Mouse (Mus musculus) C2C12 (cell line): ENCODE measurements around the gene Zfhx3. TPM values are rescaled to one million over a fixed set of nuclear protein-coding genes. Genes with fewer than 3 reads are reported as not detected.

Experiments
- H3K27me3 ChIP-seq: one replicate; pipeline ENCODE4 v1.6.1; 2011; ENCODE audit not compliant: control insufficient read depth, insufficient read depth, insufficient read length
- H3K36me3 ChIP-seq: one replicate; pipeline ENCODE4 v1.6.1; 2011; ENCODE audit not compliant: control insufficient read depth, insufficient read depth
- H3K4me3 ChIP-seq: one replicate; pipeline ENCODE4 v1.5.1; 2011; ENCODE audit warnings: mild to moderate bottlenecking, control low read depth; ENCODE audit not compliant: poor library complexity, insufficient read depth, severe bottlenecking
- H3K79me2 ChIP-seq: one replicate; pipeline ENCODE4 v1.6.1; 2011; ENCODE audit not compliant: control insufficient read depth, insufficient read depth
- H3K79me3 ChIP-seq: one replicate; pipeline ENCODE4 v1.6.1; 2011; ENCODE audit warnings: low read depth, control low read depth
- H3ac ChIP-seq: one replicate; pipeline ENCODE3; 2011; ENCODE audit warnings: low read depth; ENCODE audit not compliant: control insufficient read depth, insufficient read length
- CEBPB ChIP-seq: IDR thresholded peaks from one replicate; pipeline ENCODE4 v1.6.1; 2011; ENCODE audit warnings: low read depth, mild to moderate bottlenecking, control low read depth, moderate library complexity
- CTCF ChIP-seq: IDR thresholded peaks from one replicate; pipeline ENCODE4 v1.5.1; 2011; ENCODE audit not compliant: control insufficient read depth, insufficient read depth, insufficient read length
- FOSL1 ChIP-seq: IDR thresholded peaks from one replicate; pipeline ENCODE4 v1.8.0; 2011; ENCODE audit warnings: mild to moderate bottlenecking, low read length; ENCODE audit not compliant: poor library complexity, insufficient read depth, severe bottlenecking
- MAX ChIP-seq: IDR thresholded peaks from one replicate; pipeline ENCODE4 v1.6.1; 2011; ENCODE audit warnings: mild to moderate bottlenecking, control low read depth
- MYOD1 ChIP-seq: IDR thresholded peaks from one replicate; pipeline ENCODE4 v1.6.1; 2011; ENCODE audit warnings: low read depth; ENCODE audit not compliant: control insufficient read depth, insufficient read length
- MYOG ChIP-seq: IDR thresholded peaks from one replicate; pipeline ENCODE4 v1.6.1; 2011; ENCODE audit not compliant: control insufficient read depth, insufficient read length; ENCODE audit errors: extremely low read depth
- USF1 ChIP-seq: IDR thresholded peaks from one replicate; pipeline ENCODE4 v1.6.1; 2011; ENCODE audit warnings: low read depth, mild to moderate bottlenecking, control low read depth, moderate library complexity
- polyA plus RNA-seq: library from polyadenylated mRNA; unstranded; fragments of >200 nt; fragmentation: generic; extraction: Trizol; gene quantifications from one replicate; pipeline ENCODE4 v1.2.1, GENCODE M21; 2012; ENCODE audit warnings: missing spikeins

Gene Zfhx3
- polyA plus RNA-seq, 1 experiment: 4.3 TPM

DNA sequence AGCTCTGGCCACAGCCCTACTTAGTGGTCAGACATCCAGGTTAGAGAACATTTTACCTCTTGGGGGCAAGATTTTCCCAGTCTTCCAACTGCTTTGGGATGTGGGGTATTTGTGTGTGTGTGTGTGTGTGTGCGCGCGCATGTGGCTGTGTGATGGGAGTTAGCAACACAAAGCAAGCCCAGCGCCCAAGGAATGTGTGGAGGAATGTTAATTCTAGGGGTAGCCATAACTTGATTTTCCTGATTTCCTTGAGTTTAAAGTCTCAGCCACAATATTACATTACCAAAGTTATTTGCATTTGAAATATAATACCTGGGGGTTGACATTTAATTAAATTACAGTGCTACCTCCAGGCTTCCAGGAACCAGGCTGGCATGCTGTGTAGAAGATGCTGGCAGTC is 136.3 kb downstream of the Zfhx3 start:
- no peaks in the 10 kb centered on the region for H3K36me3 ChIP-seq
- H3K79me3 ChIP-seq: no peaks in the 10 kb centered on the region
- no peaks in the 10 kb centered on the region for H3K79me2 ChIP-seq
- H3K27me3 ChIP-seq: no peaks in the 10 kb centered on the region
- no peak overlapping the region for H3K4me3 ChIP-seq
- no peak overlapping the region for H3ac ChIP-seq
- TF ChIP-seq MYOG (no peak), FOSL1 (no peak), CEBPB (no peak), MYOD1 (no peak), MAX (no peak), CTCF (no peak), USF1 (no peak)

DNA sequence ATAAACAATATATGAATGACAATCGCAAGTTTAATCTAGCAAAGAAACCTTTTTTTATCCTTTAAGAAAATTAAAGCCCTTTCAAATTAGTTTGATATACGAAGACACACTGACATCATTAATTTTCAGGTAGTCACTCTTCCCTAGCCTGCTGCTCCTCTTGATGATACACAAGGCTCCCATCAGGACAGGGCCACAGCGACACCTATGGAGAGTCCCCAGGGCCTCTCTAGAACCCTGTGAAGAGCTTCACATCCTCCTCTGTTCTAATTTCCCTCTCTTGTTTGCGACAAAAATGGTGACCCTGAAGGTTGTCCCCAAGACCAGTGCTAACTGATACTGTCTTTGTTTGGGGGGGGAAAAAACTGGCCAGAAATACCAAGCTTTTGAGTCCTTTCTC is 144.5 kb downstream of the Zfhx3 start:
- H3K4me3 ChIP-seq: no peak overlapping the region
- H3K79me2 ChIP-seq: no peaks in the 10 kb centered on the region
- H3K36me3 ChIP-seq: no peaks in the 10 kb centered on the region
- H3ac ChIP-seq: no peak overlapping the region
- no peak for TF ChIP-seq CEBPB
- TF ChIP-seq MAX: no peak
- no peak for TF ChIP-seq CTCF
- TF ChIP-seq USF1: no peak
- TF ChIP-seq MYOG: no peak
- no peak for TF ChIP-seq MYOD1
- TF ChIP-seq FOSL1: no peak
- no peaks in the 10 kb centered on the region for H3K27me3 ChIP-seq
- no peaks in the 10 kb centered on the region for H3K79me3 ChIP-seq

DNA sequence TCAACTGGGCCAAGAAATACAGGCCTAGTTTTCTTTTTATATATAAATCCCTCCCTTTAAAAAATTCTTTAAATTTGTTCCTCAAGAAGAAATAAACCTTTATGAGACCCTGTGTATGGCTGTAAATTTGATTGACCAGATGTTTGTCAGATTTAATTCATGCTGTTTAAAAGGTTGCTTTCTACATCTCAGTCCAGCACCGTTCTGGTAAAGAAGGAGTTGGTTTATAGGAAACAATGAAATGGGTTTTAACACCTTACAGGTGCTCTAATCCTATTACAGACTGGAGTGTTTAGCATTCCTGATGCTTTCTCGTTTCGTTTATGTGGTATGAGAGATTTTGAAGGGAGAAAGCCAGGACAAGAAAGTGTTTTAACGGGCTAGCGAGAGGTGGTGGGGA is 147.2 kb downstream of the Zfhx3 start:
- no peak overlapping the region for H3K4me3 ChIP-seq

DNA sequence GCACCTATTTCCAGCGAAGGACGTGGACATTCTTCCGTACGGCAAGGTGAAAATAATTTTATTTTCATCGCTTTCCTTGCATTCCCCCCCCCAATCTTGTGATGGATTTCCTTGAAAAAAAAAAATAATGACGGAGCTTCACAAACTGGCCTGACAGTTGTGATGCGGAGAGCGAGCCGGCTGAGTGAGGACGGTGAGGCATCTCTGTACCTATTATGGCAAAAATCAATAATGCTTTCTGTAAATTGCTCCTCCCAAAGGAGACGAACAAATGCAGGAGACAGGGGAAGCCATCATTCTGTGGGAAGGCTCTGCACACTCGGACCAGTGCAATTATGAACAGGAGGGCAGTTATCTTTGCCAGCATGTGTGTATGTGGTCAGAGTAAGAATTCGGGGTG is 156.2 kb downstream of the Zfhx3 start:
- Histone ChIP-seq H3K79me2 (no peaks in the 10 kb centered on the region), H3K4me3 (no peak overlapping the region), H3K36me3 (no peaks in the 10 kb centered on the region), H3K27me3 (no peaks in the 10 kb centered on the region), H3K79me3 (no peaks in the 10 kb centered on the region), H3ac (no peak overlapping the region)
- TF ChIP-seq USF1: no peak
- TF ChIP-seq FOSL1: no peak
- TF ChIP-seq MYOG: no peak
- TF ChIP-seq MYOD1: no peak
- TF ChIP-seq CTCF: no peak
- TF ChIP-seq MAX: no peak
- no peak for TF ChIP-seq CEBPB

More for the DNA sequence above, 147.2 kb downstream of the Zfhx3 start:
- Histone ChIP-seq H3K79me3 (no peaks in the 10 kb centered on the region), H3K79me2 (no peaks in the 10 kb centered on the region), H3ac (no peak overlapping the region), H3K27me3 (no peaks in the 10 kb centered on the region), H3K36me3 (no peaks in the 10 kb centered on the region)
- no peak for TF ChIP-seq FOSL1
- TF ChIP-seq CEBPB: no peak
- TF ChIP-seq USF1: no peak
- no peak for TF ChIP-seq CTCF
- no peak for TF ChIP-seq MYOG
- TF ChIP-seq MYOD1: no peak
- TF ChIP-seq MAX: no peak

DNA sequence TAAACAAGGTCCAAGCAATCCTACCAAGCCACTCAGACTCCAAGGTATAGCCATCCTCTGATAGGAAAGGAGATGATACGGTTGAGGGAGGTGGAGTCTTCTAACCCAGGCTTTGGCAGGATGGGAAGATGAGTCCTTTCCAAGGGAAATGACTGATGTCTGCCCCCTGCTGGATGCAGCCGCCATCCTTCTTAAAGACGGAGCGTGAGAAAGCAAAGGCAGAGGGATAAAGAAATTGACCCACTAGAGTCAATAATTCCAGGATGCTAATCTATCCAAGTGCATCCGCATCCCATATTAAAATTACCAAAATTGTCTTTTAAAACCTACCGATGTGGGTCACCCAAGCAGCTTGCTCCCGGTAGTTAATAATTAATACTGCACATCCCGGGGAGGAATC is 158.7 kb downstream of the Zfhx3 start:
- Histone ChIP-seq H3K79me2 (no peaks in the 10 kb centered on the region), H3K36me3 (no peaks in the 10 kb centered on the region), H3K79me3 (no peaks in the 10 kb centered on the region), H3K27me3 (no peaks in the 10 kb centered on the region), H3ac (no peak overlapping the region), H3K4me3 (no peak overlapping the region)
- TF ChIP-seq CTCF: no peak

DNA sequence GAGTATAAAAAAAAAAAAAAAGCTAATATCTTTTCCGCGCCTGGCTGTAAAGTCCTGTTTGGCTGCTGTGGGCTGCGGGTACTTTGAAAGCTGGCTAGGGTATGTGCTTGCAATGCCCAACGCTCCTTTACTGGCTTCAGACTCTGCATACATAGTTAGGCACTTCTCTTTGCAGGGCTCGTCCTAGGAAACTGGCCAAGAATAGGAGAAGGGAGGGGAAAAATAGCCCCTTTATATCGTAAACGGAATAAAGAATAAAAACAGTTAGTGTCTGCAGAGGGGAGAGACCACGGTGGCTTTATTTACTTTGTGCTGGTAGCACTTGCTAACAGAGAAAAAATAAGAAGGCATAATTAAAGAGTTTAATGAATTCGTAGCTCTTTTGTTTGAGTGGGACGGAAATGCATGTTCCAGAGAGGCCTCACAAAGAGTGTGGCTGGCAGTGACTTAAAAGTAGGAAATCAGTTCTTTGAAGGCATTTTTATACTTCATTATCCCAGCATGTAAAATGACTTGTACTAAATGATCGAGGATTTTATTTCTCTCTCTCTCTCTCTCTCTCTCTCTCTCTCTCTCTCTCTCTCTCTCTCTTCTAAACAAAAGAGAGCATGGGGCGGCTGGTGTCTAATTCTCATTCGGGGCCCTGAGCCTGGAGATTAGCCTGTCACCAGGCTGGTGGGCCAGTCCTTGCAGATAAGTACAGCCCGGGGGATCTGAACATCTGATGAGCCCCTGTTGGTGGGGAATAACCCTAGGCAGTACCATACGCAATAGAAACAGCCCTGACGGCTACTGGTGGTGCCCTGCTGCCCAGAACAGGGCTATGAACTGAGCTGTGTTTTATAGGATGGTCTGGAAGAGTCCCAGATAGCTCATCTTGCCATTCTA is 159.8 kb downstream of the Zfhx3 start:
- no peaks in the 10 kb centered on the region for H3K79me2 ChIP-seq
- no peaks in the 10 kb centered on the region for H3K27me3 ChIP-seq
- H3K4me3 ChIP-seq: no peak overlapping the region
- H3K79me3 ChIP-seq: no peaks in the 10 kb centered on the region
- no peaks in the 10 kb centered on the region for H3K36me3 ChIP-seq
- TF ChIP-seq CTCF (no peak), MYOG (no peak), MAX (no peak), MYOD1 (no peak), FOSL1 (no peak), USF1 (no peak), CEBPB (no peak)
- H3ac ChIP-seq: no peak overlapping the region
